Mouse (Mus musculus): ENCODE measurements around the gene Zfp644.

Zfp644 gene

GRCm38 (mm10) chr5:106652790-106653328, 44.2 kb downstream of the Zfp644 start:
- DNase-seq: no peak

- DNase-seq: no peak
These were observed 44.8 kb downstream of the Zfp644 start for GRCm38 (mm10) chr5:106652220-106652753.

GRCm38 (mm10) chr5:106649995-106650394, 47.1 kb downstream of the Zfp644 start:
- no peak for DNase-seq

- no peak for DNase-seq
These were observed 47.6 kb downstream of the Zfp644 start for GRCm38 (mm10) chr5:106649441-106649840.

GRCm38 (mm10) chr5:106643434-106643833, 53.7 kb downstream of the Zfp644 start:
- DNase-seq: no peak

GRCm38 (mm10) chr5:106641876-106642275, 55.2 kb downstream of the Zfp644 start:
- no peak for DNase-seq

GRCm38 (mm10) chr5:106640235-106640809, 56.8 kb downstream of the Zfp644 start:
- no peak for DNase-seq

GRCm38 (mm10) chr5:106639627-106640026, 57.5 kb downstream of the Zfp644 start:
- DNase-seq: no peak

- no peak for DNase-seq
These were observed 60.6 kb downstream of the Zfp644 start for GRCm38 (mm10) chr5:106636423-106636946.

- DNase-seq: no peak
These were observed 68.5 kb downstream of the Zfp644 start for GRCm38 (mm10) chr5:106628369-106629149.

- DNase-seq: no peak
These were observed 73.8 kb downstream of the Zfp644 start for GRCm38 (mm10) chr5:106623337-106623736.

GRCm38 (mm10) chr5:106622193-106622592, 74.9 kb downstream of the Zfp644 start:
- no peak for DNase-seq

- DNase-seq: no peak
These were observed 76.6 kb downstream of the Zfp644 start for GRCm38 (mm10) chr5:106620446-106620845.

- no peak for DNase-seq
These were observed 82.1 kb downstream of the Zfp644 start for GRCm38 (mm10) chr5:106615006-106615405.

GRCm38 (mm10) chr5:106614570-106614969, 82.5 kb downstream of the Zfp644 start:
- DNase-seq: no peak

GRCm38 (mm10) chr5:106612151-106612550, 84.9 kb downstream of the Zfp644 start:
- no peak for DNase-seq

GRCm38 (mm10) chr5:106608798-106609197, 88.3 kb downstream of the Zfp644 start, which contains the start of gene Gm17304:
Gene Gm17304, plus strand, starts transcription at chr5:106609098.
- no peak for DNase-seq

GRCm38 (mm10) chr5:106607081-106607480, 90.0 kb downstream of the Zfp644 start:
- no peak for DNase-seq

- no peak for DNase-seq
These were observed 92.0 kb downstream of the Zfp644 start for GRCm38 (mm10) chr5:106605096-106605495.

- no peak for DNase-seq
These were observed 92.7 kb downstream of the Zfp644 start for GRCm38 (mm10) chr5:106604381-106604780.

- DNase-seq: no peak
These were observed 97.6 kb downstream of the Zfp644 start for GRCm38 (mm10) chr5:106599482-106599881.

- no peak for DNase-seq
These were observed 99.6 kb downstream of the Zfp644 start for GRCm38 (mm10) chr5:106597472-106597871.

- no peak for DNase-seq
These were observed 102.7 kb downstream of the Zfp644 start for GRCm38 (mm10) chr5:106594388-106594787.

- DNase-seq: no peak
These were observed 106.4 kb downstream of the Zfp644 start for GRCm38 (mm10) chr5:106590686-106591085.
